Mouse (Mus musculus): ENCODE measurements around the gene Hist1h2af. TPM values are rescaled to one million over a fixed set of nuclear protein-coding genes. Genes with fewer than 3 reads are reported as not detected.
"Not testable (repeated sequence)": the region's sequence is repeated elsewhere in the genome, so short reads cannot be mapped to it uniquely, and the experiment has no call there.

Gene Hist1h2af
- polyA plus RNA-seq, 1 experiment from 2014 or later, result 16.3 TPM

- H3K36me3 ChIP-seq; H3K27me3 ChIP-seq; H3K9me3 ChIP-seq; H3K4me1 ChIP-seq (replicated peaks): not testable (repeated sequence)
- Histone ChIP-seq H3K4me2 (peak within 1 kb of the TSS; percentile 73), H3K9ac (replicated peaks) (peak within 1 kb of the TSS; percentile 59), H3K27ac (peak within 1 kb of the TSS; percentile 98), H3K4me3 (replicated peaks) (peak within 1 kb of the TSS; percentile 43)
- under 1% methylated on average over 62 of the region's 67 CpGs for WGBS
- ATAC-seq (ENCODE audit: insufficient number of reproducible peaks, insufficient read depth, low FRiP score, low TSS enrichment, low read depth), result peak; percentile 98
These were observed 28.4 kb downstream of the Hist1h2af start, which contains the start of gene Hist1h3e for GRCm38 (mm10) chr13:23561883-23562659. Gene Hist1h3e, minus strand, starts transcription at chr13:23562369.

DNA sequence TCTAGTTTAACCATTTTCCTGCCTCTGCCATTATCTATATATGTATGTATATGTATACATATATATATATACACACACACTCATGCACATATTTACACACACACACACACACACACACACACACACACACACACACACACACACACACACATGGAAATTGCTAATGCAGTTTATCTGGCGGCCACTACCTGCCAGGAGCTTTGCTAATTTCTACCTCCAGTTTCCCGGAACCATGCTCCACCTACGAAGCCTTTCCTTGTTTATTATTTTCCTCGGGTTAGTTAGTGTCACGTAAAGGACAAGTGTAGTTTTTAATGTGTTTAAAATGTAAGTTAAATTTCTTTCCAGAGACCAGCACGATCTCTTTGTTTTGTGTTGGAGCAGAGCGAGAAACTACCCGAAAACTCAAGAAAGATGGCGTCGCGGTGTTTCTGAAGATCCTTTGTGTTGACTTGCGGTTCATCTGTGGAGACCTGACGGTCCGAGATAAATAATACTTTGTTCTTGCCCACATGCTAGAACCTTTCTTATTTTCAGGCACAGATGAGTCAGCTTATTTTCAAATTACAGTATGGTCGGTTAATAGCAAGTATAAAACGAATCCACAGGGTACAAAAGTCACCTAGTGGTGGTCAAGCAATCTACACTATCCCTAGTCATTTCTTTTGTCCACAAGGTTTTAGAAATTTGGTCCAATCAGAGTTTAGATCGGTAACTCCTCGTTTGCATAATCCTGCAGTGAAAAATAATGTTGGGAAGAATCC is 29.2 kb downstream of the Hist1h2af start:
- Histone ChIP-seq H3K4me1 (replicated peaks) (no peaks in the 10 kb centered on the region), H3K27me3 (no peaks in the 10 kb centered on the region), H3K27ac (peak overlapping the region; percentile 98), H3K9me3 (no peaks in the 10 kb centered on the region), H3K4me3 (replicated peaks) (peak overlapping the region; percentile 43), H3K9ac (replicated peaks) (peak overlapping the region; percentile 58), H3K4me2 (peak overlapping the region; percentile 73), H3K36me3 (no peaks in the 10 kb centered on the region)
- no peak; the same call in 1 of the 2 replicates for ATAC-seq (ENCODE audit: insufficient number of reproducible peaks, insufficient read depth, low FRiP score, low TSS enrichment, low read depth)
- WGBS, result 6% methylated on average over 18 of the region's 18 CpGs

- H3K4me2 ChIP-seq, result no peak overlapping the region
- H3K9ac ChIP-seq (replicated peaks), result no peak overlapping the region
- H3K4me1 ChIP-seq (replicated peaks), result no peaks in the 10 kb centered on the region
- H3K27me3 ChIP-seq, result no peaks in the 10 kb centered on the region
- H3K27ac ChIP-seq, result peak overlapping the region; percentile 98; the same call in 1 of the 2 replicates
- ATAC-seq (ENCODE audit: insufficient number of reproducible peaks, insufficient read depth, low FRiP score, low TSS enrichment, low read depth), result no peak
- no peaks in the 10 kb centered on the region for H3K36me3 ChIP-seq
- no peak overlapping the region for H3K4me3 ChIP-seq (replicated peaks)
- H3K9me3 ChIP-seq, result no peaks in the 10 kb centered on the region
- 94% methylated on average over 2 of the region's 2 CpGs for WGBS
These were observed 30.8 kb downstream of the Hist1h2af start for GRCm38 (mm10) chr13:23564482-23564881.

DNA sequence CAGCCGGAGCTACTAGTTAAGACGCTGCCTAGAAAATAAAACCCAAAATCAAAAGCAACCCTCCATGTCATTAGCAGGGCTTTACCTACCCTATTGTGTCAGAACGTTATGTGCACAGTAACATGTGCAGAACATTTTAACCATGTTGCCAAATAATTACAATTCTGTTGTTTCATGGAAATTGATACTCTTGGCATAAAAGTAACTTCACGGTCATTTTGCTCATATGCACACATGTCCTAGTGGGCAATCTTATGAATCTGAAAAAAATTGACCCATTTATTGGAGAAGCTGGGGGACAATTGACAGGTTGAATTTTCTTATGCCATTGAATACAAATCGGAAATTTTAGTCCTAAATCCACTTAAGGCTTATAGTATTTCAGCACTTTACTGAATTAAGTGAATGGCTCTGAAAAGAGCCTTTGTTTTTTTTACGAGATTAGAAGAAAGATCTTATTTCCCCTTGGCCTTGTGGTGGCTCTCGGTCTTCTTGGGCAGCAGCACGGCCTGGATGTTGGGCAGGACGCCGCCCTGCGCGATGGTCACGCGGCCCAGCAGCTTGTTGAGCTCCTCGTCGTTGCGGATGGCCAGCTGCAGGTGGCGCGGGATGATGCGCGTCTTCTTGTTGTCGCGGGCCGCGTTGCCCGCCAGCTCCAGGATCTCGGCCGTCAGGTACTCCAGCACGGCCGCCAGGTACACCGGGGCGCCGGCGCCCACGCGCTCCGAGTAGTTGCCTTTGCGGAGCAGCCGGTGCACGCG is 36.7 kb downstream of the Hist1h2af start:
- under 1% methylated on average over 23 of the region's 41 CpGs for WGBS
- peak overlapping the region; percentile 75 for H3K4me2 ChIP-seq
- H3K27ac ChIP-seq, result peak overlapping the region; percentile 97
- H3K9me3 ChIP-seq; ATAC-seq (ENCODE audit: insufficient number of reproducible peaks, insufficient read depth, low FRiP score, low TSS enrichment, low read depth); H3K36me3 ChIP-seq; H3K27me3 ChIP-seq; H3K4me1 ChIP-seq (replicated peaks): not testable (repeated sequence)
- peak overlapping the region; percentile 47 for H3K4me3 ChIP-seq (replicated peaks)
- H3K9ac ChIP-seq (replicated peaks), result peak overlapping the region; percentile 57

DNA sequence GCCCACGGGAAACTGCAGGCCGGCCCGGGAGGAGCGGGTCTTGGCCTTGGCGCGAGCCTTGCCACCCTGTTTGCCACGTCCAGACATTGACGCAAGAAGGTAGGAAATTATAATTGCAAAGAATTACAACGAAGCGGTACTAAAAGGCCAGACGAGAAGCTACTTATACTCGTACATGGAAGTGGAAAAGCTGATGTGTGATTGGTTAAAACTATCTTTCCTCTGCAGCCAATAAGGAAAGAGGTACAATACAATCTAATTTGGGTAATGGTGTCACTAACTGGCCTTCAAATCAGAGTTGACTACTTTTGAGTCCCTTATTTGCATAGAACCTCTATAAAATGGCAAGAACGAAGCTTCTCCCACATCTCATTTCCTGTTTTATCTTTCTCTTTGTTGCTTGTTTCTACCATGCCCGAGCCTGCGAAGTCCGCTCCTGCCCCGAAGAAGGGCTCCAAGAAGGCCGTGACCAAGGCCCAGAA is 37.4 kb downstream of the Hist1h2af start, which contains the start of the genes Hist1h2ae and Hist1h2bg:
Gene Hist1h2ae (minus strand): TSS at position 199 of the 482 bp plus-strand sequence.
Gene Hist1h2bg (plus strand): TSS at position 375 of the 482 bp plus-strand sequence.
- peak within 1 kb of the TSS; percentile 84 for H3K9ac ChIP-seq (replicated peaks)
- H3K9me3 ChIP-seq, result no peaks in the 10 kb centered on the region
- H3K4me1 ChIP-seq (replicated peaks), result peaks cover 5% of the 10 kb centered on the region; the same call in 1 of the 2 replicates
- H3K36me3 ChIP-seq, result no peaks in the 10 kb centered on the region
- peak; percentile 88 for ATAC-seq (ENCODE audit: insufficient number of reproducible peaks, insufficient read depth, low FRiP score, low TSS enrichment, low read depth)
- no peaks in the 10 kb centered on the region for H3K27me3 ChIP-seq
- H3K27ac ChIP-seq, result peak within 1 kb of the TSS; percentile 97
- H3K4me3 ChIP-seq (replicated peaks), result peak within 1 kb of the TSS; percentile 47
- peak within 1 kb of the TSS; percentile 75 for H3K4me2 ChIP-seq
- 0% methylated on average over 18 of the region's 18 CpGs for whole genome bisulfite sequencing

- Histone ChIP-seq H3K4me1 (replicated peaks) (peaks cover 11% of the 10 kb centered on the region), H3K27ac (peak overlapping the region; percentile 97), H3K4me3 (replicated peaks) (peak overlapping the region; percentile 47), H3K4me2 (peak overlapping the region; percentile 75), H3K9ac (replicated peaks) (peak overlapping the region; percentile 84)
- not testable (repeated sequence) for H3K9me3 ChIP-seq; ATAC-seq (ENCODE audit: insufficient number of reproducible peaks, insufficient read depth, low FRiP score, low TSS enrichment, low read depth); H3K27me3 ChIP-seq; H3K36me3 ChIP-seq
- WGBS, result 0% methylated on average over 17 of the region's 34 CpGs
These were observed 38.0 kb downstream of the Hist1h2af start for GRCm38 (mm10) chr13:23571504-23572217.

DNA sequence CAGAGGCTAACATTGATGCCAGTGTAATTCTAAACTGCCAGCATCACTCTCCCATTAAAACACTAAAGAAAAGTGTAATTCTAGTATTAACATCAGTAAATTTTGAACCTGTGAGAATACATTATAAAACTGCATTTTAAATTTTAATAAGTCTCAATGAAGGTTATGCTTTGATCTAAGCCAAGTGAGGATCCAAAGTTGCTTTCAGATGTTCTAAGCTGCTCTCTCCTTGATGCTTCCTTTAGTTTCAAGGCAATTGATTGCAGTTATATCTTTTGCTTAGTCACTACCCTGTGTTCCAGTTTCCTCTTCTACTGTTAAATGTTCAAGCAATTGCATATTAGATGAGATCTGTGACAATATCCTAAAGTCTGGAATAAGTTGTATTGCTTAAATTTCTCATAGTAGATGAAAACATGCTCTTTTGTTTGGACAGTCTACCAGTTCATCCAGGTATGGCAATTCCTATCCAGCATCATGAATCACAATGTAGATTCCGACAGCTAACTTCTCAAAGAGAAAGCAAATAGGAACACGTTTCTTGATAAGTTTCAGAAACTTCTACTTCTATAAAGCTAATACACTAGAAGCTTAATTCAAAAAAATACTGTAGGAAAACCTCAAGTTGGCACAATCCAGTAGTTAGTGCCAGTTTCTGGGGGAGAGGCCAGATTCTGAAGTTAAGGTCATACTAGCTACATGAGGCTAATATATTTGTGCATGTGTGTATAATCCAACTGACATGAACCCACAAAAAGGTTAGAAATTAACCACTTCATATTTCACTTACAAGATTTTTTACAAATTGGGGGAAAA is 38.7 kb downstream of the Hist1h2af start:
- H3K9me3 ChIP-seq, result no peaks in the 10 kb centered on the region
- WGBS, result 34% methylated on average over 2 of the region's 2 CpGs
- no peak for ATAC-seq (ENCODE audit: insufficient number of reproducible peaks, insufficient read depth, low FRiP score, low TSS enrichment, low read depth)
- H3K9ac ChIP-seq (replicated peaks), result peak overlapping the region; percentile 84
- H3K4me3 ChIP-seq (replicated peaks), result peak overlapping the region; percentile 47
- H3K36me3 ChIP-seq, result no peaks in the 10 kb centered on the region
- peak overlapping the region; percentile 75 for H3K4me2 ChIP-seq
- H3K27me3 ChIP-seq, result no peaks in the 10 kb centered on the region
- peaks cover 14% of the 10 kb centered on the region for H3K4me1 ChIP-seq (replicated peaks)
- H3K27ac ChIP-seq, result peak overlapping the region; percentile 97

GRCm38 (mm10) chr13:23573034-23573897 is 39.6 kb downstream of the Hist1h2af start:
- not testable (repeated sequence) for H3K9me3 ChIP-seq; ATAC-seq (ENCODE audit: insufficient number of reproducible peaks, insufficient read depth, low FRiP score, low TSS enrichment, low read depth); H3K27me3 ChIP-seq; H3K36me3 ChIP-seq
- Histone ChIP-seq H3K4me3 (replicated peaks) (peak overlapping the region; percentile 47), H3K4me2 (peak overlapping the region; percentile 75), H3K27ac (peak overlapping the region; percentile 97), H3K9ac (replicated peaks) (peak overlapping the region; percentile 84), H3K4me1 (replicated peaks) (peaks cover 14% of the 10 kb centered on the region)
- 8% methylated on average over 20 of the region's 20 CpGs for WGBS

GRCm38 (mm10) chr13:23573898-23574524 is 40.3 kb downstream of the Hist1h2af start, which contains the start of the genes Hist1h2bf and Hist1h2ad:
Gene Hist1h2bf, minus strand, starts transcription at chr13:23574196.
Gene Hist1h2ad, plus strand, starts transcription at chr13:23574381.
- H3K36me3 ChIP-seq, result not testable (repeated sequence)

More at GRCm38 (mm10) chr13:23573898-23574524, 40.3 kb downstream of the Hist1h2af start, which contains the start of the genes Hist1h2bf and Hist1h2ad:
- not testable (repeated sequence) for H3K9me3 ChIP-seq, H3K27me3 ChIP-seq
- under 1% methylated on average over 41 of the region's 42 CpGs for whole genome bisulfite sequencing
- ATAC-seq (ENCODE audit: insufficient number of reproducible peaks, insufficient read depth, low FRiP score, low TSS enrichment, low read depth), result peak; percentile 92
- Histone ChIP-seq H3K4me3 (replicated peaks) (peak within 1 kb of the TSS; percentile 49), H3K4me2 (peak within 1 kb of the TSS; percentile 75), H3K27ac (peak within 1 kb of the TSS; percentile 97), H3K4me1 (replicated peaks) (peaks cover 14% of the 10 kb centered on the region), H3K9ac (replicated peaks) (peak within 1 kb of the TSS; percentile 84)
